Mouse (Mus musculus): Measurements from ENCODE around the gene Rgcc. TPM values are rescaled to one million over a fixed set of nuclear protein-coding genes. Genes with fewer than 3 reads are reported as not detected.
A peak's percentile ranks its signal among the peaks of the same experiment; 100 is the strongest.

Rgcc gene
- polyA plus RNA-seq, 1 experiment from 2014 or later: 302 TPM

DNA sequence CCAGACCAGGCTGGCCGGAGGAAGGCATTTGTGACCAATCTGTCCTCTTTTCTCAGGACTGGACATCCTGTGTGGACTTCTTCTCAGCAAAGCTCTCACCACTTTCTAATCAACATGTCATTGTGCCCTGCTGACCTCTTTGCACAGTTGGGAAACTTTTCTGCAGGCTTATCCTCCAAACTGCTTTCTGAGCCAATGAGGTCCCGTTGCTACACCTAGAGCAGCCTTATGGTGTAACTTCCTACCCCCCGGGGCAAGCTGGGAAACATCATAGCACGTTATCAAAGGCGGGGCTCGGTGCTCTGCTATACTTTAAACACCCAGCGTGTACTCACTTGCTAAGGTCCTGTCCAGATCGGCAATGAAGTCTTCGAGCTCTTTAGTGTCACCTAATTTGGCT, 11.5 kb downstream of the Rgcc start:
- H3K9ac ChIP-seq: no peak overlapping the region
- 28% methylated on average over 9 of the region's 9 CpGs for WGBS (ENCODE audit: insufficient replicate concordance)
- H3K4me3 ChIP-seq: no peak overlapping the region
- H3K36me3 ChIP-seq: peaks cover 68% of the 10 kb centered on the region
- ATAC-seq: no peak
- H3K27me3 ChIP-seq (replicated peaks): no peaks in the 10 kb centered on the region
- H3K4me2 ChIP-seq: peak overlapping the region; percentile 16; the same call in 1 of the 2 replicates
- peak overlapping the region; percentile 59 for H3K27ac ChIP-seq
- H3K4me1 ChIP-seq: peaks cover 54% of the 10 kb centered on the region
- no peaks in the 10 kb centered on the region for H3K9me3 ChIP-seq (replicated peaks)

DNA sequence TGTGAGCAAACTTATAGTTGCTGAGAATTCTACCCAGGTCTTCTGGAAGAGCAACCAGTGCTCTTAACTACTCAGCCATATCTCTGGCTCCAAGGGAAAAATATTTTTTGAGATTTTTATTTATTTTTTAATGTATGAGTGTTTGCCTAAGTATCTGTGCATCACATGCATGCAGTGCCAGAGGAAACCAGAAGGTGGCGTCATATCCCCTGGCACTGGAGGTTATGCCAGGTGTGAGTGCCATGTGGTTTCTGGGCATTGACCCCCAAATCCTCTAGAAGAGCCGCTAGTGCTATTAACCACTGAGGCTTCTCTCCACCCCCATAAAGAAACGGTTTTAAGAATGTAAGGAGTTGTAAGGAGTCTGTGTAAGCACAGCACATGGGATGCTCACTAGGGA, 13.2 kb downstream of the Rgcc start:
- ATAC-seq: no peak
- Histone ChIP-seq H3K27ac (0 out of 2 replicates have a peak overlapping the region, but pooled peaks have one; percentile 2), H3K27me3 (replicated peaks) (no peaks in the 10 kb centered on the region), H3K9ac (no peak overlapping the region), H3K4me1 (peaks cover 38% of the 10 kb centered on the region), H3K36me3 (peaks cover 58% of the 10 kb centered on the region), H3K4me2 (no peak overlapping the region), H3K4me3 (no peak overlapping the region), H3K9me3 (replicated peaks) (no peaks in the 10 kb centered on the region)
- WGBS (ENCODE audit: insufficient replicate concordance): 54% methylated on average over 3 of the region's 3 CpGs

DNA sequence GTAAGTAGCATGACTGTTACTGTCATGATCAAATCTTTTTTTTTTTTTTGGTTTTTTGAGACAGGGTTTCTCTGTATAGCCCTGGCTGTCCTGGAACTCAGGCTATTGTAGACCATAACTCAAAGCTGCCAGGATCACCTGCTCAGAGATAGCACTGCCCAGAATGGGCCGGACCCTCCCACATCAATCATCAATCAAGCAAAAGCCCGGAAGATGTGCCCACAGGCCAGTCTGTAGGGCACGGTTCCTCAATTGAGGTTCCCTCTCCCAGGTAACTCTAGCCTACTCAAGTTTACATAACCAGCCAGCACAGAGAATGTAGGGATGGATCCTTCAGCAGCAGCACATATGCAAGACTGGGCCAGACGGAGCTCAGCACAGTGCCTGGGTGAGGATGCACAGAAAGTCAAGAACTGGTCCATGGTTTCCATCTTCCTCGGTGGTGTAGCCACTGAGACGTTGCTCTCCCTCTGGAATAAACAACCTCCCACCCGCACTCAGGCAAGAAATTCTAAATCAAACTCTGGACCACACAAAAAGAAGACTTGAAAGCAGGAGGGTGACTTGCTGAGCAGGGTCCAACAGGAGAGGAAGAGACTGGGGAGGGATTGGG, 14.1 kb downstream of the Rgcc start:
- H3K4me2 ChIP-seq: no peak overlapping the region
- peaks cover 34% of the 10 kb centered on the region for H3K4me1 ChIP-seq
- 0 out of 2 replicates have a peak overlapping the region, but pooled peaks have one; percentile 45 for H3K27ac ChIP-seq
- H3K27me3 ChIP-seq (replicated peaks): no peaks in the 10 kb centered on the region
- H3K9me3 ChIP-seq (replicated peaks): no peaks in the 10 kb centered on the region
- WGBS (ENCODE audit: insufficient replicate concordance): 74% methylated on average over 7 of the region's 7 CpGs
- no peak overlapping the region for H3K4me3 ChIP-seq
- no peak overlapping the region for H3K9ac ChIP-seq
- H3K36me3 ChIP-seq: peaks cover 49% of the 10 kb centered on the region
- no peak for ATAC-seq

DNA sequence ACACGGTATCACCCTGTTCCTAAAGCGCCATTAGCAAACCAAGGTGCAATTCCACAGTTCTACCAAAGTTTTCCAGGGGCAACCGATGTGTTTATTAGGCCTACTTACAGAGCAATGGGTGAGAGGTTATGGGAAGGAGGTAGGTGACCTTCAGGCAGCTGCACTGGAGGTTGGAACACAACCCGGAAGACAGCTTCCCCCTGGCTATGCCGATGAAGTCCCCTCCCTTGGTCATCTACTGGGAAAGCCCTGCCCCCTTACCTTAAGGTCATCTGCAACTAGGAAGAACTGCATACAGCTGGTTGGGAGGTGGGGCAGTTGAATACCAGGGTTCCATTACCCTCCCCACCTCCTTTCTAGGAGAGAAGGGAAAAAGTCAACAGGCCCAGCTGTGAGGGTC, 15.9 kb downstream of the Rgcc start:
- H3K27ac ChIP-seq: no peak overlapping the region
- WGBS (ENCODE audit: insufficient replicate concordance): 90% methylated on average over 5 of the region's 5 CpGs
- no peak for ATAC-seq

DNA sequence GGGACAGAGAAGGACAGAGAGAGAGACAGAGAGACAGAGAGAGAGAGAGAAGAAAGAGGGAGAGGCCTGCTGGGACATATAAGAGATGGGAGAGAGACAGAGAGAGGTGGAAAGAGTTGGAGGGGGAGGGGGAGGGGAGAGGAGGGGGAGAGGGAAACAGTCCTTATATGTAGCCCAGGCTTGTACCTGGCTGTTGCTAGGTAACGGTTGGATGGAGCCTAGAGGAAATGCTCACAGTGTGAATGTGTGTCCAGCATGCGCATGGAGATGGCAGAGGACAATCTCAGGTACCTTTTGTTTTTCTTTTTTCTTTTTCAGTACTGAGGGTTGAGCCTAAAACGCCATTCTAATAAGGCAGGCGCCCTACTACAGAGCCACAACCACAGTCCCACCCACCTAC, 16.8 kb downstream of the Rgcc start:
- H3K9ac ChIP-seq: no peak overlapping the region
- no peak overlapping the region for H3K27ac ChIP-seq
- no peak for ATAC-seq
- peaks cover 16% of the 10 kb centered on the region for H3K4me1 ChIP-seq
- no peak overlapping the region for H3K4me2 ChIP-seq
- no peaks in the 10 kb centered on the region for H3K27me3 ChIP-seq (replicated peaks)
- H3K9me3 ChIP-seq (replicated peaks): no peaks in the 10 kb centered on the region
- H3K4me3 ChIP-seq: no peak overlapping the region
- peaks cover 22% of the 10 kb centered on the region for H3K36me3 ChIP-seq
- whole genome bisulfite sequencing (ENCODE audit: insufficient replicate concordance): 65% methylated on average over 4 of the region's 4 CpGs

More for the DNA sequence above, 15.9 kb downstream of the Rgcc start:
- Histone ChIP-seq H3K4me2 (no peak overlapping the region), H3K36me3 (peaks cover 31% of the 10 kb centered on the region), H3K9me3 (replicated peaks) (no peaks in the 10 kb centered on the region), H3K27me3 (replicated peaks) (no peaks in the 10 kb centered on the region), H3K4me3 (no peak overlapping the region), H3K9ac (no peak overlapping the region), H3K4me1 (peaks cover 25% of the 10 kb centered on the region)

DNA sequence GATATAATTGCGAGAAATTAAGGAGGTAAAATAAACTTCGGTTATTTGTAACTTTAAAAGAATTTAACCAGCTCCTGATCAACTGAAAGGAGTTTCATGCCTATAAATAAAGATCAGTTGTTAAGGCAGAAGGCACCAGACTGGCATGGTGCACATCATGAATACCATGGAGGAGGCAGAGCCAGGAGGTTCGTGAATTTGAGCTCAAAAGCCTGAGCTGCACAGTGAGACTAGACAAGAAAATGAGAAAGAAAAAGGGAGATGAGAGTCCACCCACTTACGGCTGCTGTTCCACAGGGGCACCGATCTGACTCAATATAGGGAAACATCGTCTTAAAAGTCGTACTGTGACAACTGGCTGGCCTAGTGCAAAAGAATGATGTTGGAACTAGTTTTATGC, 17.5 kb downstream of the Rgcc start:
- Histone ChIP-seq H3K27me3 (replicated peaks) (no peaks in the 10 kb centered on the region), H3K4me3 (no peak overlapping the region), H3K36me3 (peaks cover 15% of the 10 kb centered on the region), H3K9ac (no peak overlapping the region), H3K4me1 (peaks cover 13% of the 10 kb centered on the region), H3K27ac (no peak overlapping the region), H3K9me3 (replicated peaks) (no peaks in the 10 kb centered on the region), H3K4me2 (no peak overlapping the region)
- 84% methylated on average over 7 of the region's 7 CpGs for WGBS (ENCODE audit: insufficient replicate concordance)
- ATAC-seq: no peak

DNA sequence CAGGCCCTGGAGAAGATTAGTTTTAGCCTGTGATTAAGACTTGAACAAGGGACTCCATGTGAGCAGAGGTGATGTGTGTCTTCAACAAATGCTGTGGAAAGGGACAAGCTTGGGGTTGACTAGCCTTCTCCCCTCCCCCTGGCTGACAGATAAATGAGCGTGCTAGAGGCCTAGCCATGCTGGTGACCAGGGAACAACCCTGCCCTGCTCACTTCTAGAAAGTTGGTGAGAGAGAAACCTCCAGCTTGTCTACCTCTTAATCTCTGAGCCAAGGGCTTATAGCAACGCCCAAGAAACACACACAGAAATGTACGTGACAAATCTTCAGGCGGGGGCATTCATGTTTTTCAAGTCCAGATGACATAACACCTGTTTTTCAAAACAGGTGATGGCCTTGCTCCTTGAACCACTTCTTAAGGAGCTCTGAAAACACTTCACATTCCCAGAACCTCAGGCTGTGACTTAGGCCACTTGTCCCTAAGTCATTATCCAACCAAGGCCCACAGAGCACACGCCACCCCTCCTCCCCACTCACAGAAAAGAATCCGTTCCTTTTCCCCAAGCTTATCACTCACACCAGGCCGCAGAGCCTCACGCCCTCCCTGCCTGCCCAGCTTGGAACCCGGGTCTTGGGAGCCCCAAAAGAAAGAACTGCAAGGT, 19.4 kb downstream of the Rgcc start:
- ATAC-seq: peak; percentile 72
- no peaks in the 10 kb centered on the region for H3K9me3 ChIP-seq (replicated peaks)
- peaks cover 18% of the 10 kb centered on the region for H3K4me1 ChIP-seq
- no peaks in the 10 kb centered on the region for H3K36me3 ChIP-seq
- H3K4me2 ChIP-seq: no peak overlapping the region
- 39% methylated on average over 9 of the region's 9 CpGs for WGBS (ENCODE audit: insufficient replicate concordance)
- no peaks in the 10 kb centered on the region for H3K27me3 ChIP-seq (replicated peaks)
- no peak overlapping the region for H3K27ac ChIP-seq
- H3K4me3 ChIP-seq: no peak overlapping the region
- H3K9ac ChIP-seq: no peak overlapping the region

DNA sequence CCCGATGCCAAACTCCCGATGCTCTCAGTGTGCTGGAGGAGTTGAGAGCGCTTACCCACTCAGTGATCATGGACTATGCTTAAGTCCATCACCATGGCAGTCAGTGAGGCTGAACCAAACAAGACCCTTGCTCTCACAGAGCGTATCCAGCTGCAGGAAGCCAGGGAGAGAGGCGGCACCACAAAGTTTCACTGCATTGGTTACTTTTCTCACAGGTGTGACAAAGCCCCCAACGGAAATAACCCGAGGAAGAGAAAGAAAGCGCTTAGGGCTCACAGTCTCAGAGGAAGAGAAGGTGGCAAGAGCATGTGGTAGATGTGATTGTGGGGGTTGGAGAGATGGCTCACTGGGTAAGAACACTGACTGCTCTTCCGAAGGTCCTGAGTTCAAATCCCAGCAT, 21.0 kb downstream of the Rgcc start:
- no peak for ATAC-seq
- Histone ChIP-seq H3K4me3 (no peak overlapping the region), H3K27ac (no peak overlapping the region), H3K4me1 (peaks cover 23% of the 10 kb centered on the region), H3K36me3 (no peaks in the 10 kb centered on the region), H3K9me3 (replicated peaks) (no peaks in the 10 kb centered on the region), H3K9ac (no peak overlapping the region), H3K4me2 (no peak overlapping the region), H3K27me3 (replicated peaks) (no peaks in the 10 kb centered on the region)
- 83% methylated on average over 9 of the region's 9 CpGs for WGBS (ENCODE audit: insufficient replicate concordance)

DNA sequence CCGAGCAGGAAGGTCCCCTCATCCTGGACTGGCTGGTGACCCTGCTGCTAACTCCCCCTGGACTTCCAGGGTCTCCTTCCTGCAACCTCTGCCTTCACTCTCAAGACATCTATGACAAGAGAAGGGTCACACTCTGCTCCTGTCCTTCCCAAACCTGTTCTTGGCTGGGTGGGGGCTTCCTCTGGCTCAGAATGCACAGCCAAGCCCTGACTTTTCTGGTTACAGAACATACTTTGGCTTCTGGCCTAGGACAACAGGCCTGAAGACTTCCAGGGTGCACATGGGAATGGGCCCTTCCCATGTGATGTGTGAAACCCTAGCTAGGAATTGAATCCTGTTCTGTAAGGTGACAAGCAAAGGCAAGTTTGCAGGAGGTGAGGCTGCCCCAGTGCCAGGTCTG, 22.0 kb downstream of the Rgcc start:
- H3K36me3 ChIP-seq: no peaks in the 10 kb centered on the region
- H3K27ac ChIP-seq: no peak overlapping the region
- no peaks in the 10 kb centered on the region for H3K27me3 ChIP-seq (replicated peaks)
- WGBS (ENCODE audit: insufficient replicate concordance): 53% methylated on average over 1 of the region's 1 CpGs
- ATAC-seq: no peak
- peaks cover 23% of the 10 kb centered on the region for H3K4me1 ChIP-seq
- no peak overlapping the region for H3K4me3 ChIP-seq
- H3K4me2 ChIP-seq: no peak overlapping the region
- H3K9me3 ChIP-seq (replicated peaks): no peaks in the 10 kb centered on the region
- no peak overlapping the region for H3K9ac ChIP-seq

DNA sequence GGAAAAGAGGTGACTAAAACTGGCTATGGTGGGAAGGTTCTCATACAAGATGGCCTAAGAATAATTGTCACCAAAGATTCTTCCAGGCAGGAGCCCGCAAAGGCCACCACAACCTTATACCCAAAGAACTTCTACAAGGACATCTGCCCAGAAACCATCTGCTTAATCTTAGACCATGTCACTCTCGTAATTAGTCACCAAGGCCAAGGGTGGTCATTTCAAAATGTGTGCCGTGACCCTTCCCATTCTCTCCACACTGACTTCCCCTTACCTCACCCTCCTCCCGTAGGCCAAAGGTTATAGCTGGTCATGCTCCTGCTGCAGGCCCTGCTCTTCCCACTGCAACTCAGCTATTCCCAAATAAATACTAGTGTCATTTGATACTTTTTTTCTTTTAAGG, 22.5 kb downstream of the Rgcc start:
- Histone ChIP-seq H3K4me1 (peaks cover 23% of the 10 kb centered on the region), H3K9ac (no peak overlapping the region), H3K36me3 (no peaks in the 10 kb centered on the region), H3K4me2 (no peak overlapping the region), H3K4me3 (no peak overlapping the region), H3K9me3 (replicated peaks) (no peaks in the 10 kb centered on the region), H3K27ac (no peak overlapping the region), H3K27me3 (replicated peaks) (no peaks in the 10 kb centered on the region)
- ATAC-seq: no peak
- 64% methylated on average over 4 of the region's 4 CpGs for WGBS (ENCODE audit: insufficient replicate concordance)

DNA sequence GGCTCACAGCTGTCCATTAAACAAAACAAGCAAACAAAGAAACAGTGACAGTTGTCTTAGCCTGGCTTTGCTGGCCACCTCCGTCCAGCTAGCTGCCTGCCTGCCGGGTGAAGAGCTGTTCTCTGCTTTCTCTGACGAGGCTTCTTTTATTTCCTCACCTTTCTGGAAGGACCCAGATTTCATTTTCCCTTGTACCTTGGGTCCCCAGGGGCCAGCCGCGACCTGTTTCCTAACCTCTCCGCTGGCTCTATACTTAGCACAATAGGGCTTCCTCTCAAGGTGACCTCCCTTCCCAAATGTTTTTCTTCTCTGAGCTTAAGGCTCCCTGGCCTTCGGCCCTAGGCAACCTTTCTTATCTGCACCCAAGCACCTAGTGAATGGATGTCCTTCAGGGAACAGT, 23.5 kb downstream of the Rgcc start:
- Histone ChIP-seq H3K9ac (no peak overlapping the region), H3K9me3 (replicated peaks) (no peaks in the 10 kb centered on the region), H3K4me3 (no peak overlapping the region), H3K4me1 (peaks cover 23% of the 10 kb centered on the region), H3K27ac (no peak overlapping the region), H3K36me3 (no peaks in the 10 kb centered on the region), H3K4me2 (no peak overlapping the region), H3K27me3 (replicated peaks) (no peaks in the 10 kb centered on the region)
- no peak for ATAC-seq
- 63% methylated on average over 7 of the region's 7 CpGs for WGBS (ENCODE audit: insufficient replicate concordance)

DNA sequence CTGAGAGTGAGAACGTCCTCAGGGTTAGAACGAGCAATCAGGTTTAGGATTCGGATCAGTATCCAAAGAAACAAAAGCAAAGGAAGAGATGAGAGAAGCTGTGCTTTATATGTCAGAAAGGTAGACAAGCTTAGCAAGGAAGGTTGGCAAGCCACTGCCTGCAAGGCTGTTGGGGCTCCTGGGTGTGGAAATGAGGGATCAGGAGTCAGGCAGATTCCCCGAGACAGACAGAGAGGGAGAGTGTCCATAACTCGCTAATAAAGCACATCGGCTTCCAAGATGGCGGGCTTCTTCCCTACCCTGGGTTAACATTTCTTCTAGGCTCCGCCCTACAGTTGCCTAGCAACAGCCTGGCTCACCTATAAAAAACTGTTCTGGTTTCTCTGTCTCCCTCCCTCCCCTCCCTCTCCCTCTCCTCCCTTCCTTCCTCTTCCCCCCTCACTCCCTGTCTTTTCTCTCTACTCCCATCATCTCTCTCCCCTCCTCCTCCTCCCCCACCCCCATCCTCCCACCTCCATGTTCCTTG, 25.5 kb downstream of the Rgcc start:
- 73% methylated on average over 8 of the region's 8 CpGs for WGBS (ENCODE audit: insufficient replicate concordance)
- no peak overlapping the region for H3K4me3 ChIP-seq
- no peaks in the 10 kb centered on the region for H3K9me3 ChIP-seq (replicated peaks)
- no peak overlapping the region for H3K4me2 ChIP-seq
- no peaks in the 10 kb centered on the region for H3K36me3 ChIP-seq
- H3K27ac ChIP-seq: no peak overlapping the region
- no peak overlapping the region for H3K9ac ChIP-seq
- peaks cover 10% of the 10 kb centered on the region; the same call in 1 of the 2 replicates for H3K4me1 ChIP-seq
- ATAC-seq: no peak
- H3K27me3 ChIP-seq (replicated peaks): no peaks in the 10 kb centered on the region

Data from liver, embryonic 12.5 days (tissue).